ENCODE assay signal across 9 mouse cellular contexts in genomic region chr9:7855912-7856311, GRCm38 (mm10).
"Had no signal": no experiment of that assay in that cellular context is flagged by ENCODE, and none has a peak within 500 bp of the region (broad histone marks: within the 10 kb centered on the region; RNA-seq: fewer than 3 reads in every experiment).

No protein-coding gene starts in this region.

- H3K4me3 ChIP-seq: lung, embryonic 15.5 days; megakaryocyte, embryonic 14.5 days; neural tube, embryonic 12.5 days had no signal

- ATAC-seq: liver, postnatal 0 days had no signal

- H3K27ac ChIP-seq: lung, embryonic 15.5 days; macrophage; neural tube, embryonic 12.5 days had no signal

- H3K9me3 ChIP-seq: lung, embryonic 15.5 days; megakaryocyte, embryonic 14.5 days; neural tube, embryonic 12.5 days had no signal

- DNase-seq: lung, adult 2 months; spleen, adult 18-20 months; thymus, adult 18-20 months had no signal

- H3K27me3 ChIP-seq: lung, embryonic 15.5 days; megakaryocyte, embryonic 14.5 days; neural tube, embryonic 12.5 days had no signal

- H3K9ac ChIP-seq: liver, postnatal 0 days; lung, embryonic 15.5 days; neural tube, embryonic 12.5 days had no signal

- H3K4me2 ChIP-seq: lung, embryonic 15.5 days; midbrain, embryonic 11.5 days; neural tube, embryonic 12.5 days had no signal

- H3K36me3 ChIP-seq: lung, embryonic 15.5 days; neural tube, embryonic 12.5 days had no signal

- H3K4me1 ChIP-seq: lung, embryonic 15.5 days; neural tube, embryonic 12.5 days had no signal
